Mouse (Mus musculus) c-Kit-positive CD71-positive TER-119-negative erythroid progenitor cells, embryonic 14.5 days (primary cell): ENCODE data around the gene Gprasp2.
"Not testable (repeated sequence)": the region's sequence is repeated elsewhere in the genome, so short reads cannot be mapped to it uniquely, and the experiment has no call there.

Source experiments
- DNase-seq: peaks from one replicate; pipeline ENCODE4 v3.0.0-alpha.2; 2013; ENCODE audit warnings: low read depth

Gprasp2 gene

DNA sequence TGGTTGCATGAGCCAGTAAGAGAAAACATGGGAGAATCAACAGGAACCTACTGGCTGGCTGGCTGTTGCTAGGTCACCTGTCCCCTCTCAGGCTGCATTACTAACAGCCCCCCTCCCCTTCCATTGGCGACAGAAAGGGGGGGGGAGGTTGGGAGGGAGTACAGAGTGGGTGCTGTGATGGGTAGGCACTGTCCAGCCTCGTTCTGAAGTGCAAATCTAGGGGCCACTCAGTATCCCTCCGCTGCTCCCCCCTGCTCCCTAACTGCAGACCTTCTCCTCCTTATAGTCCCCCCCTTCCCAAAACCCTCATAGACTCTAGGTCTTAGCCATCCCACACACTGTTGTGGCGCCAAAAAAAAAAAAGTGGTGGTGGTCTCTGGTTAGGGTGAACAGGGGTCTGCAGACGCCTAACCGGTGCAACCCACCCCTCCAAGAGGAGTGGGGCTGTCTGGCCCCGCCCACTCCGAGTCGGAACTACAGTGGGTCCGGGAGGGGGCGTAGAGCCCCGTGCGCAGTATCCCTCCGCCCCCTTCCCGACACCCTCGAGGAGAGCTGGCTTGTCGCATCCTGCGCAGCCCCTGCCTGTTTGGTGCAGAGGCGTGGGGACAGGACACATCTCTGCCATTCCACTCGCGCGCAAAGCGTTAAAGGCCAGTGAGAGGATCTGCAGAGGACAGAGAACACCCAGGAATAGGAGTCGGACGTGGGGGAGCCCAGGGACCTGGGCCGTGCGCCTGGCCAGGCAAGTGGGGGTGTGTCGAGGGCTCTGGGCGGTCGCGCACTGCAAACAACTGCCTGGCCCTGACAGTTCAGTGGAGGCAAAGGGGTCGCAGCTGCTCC, at the start of gene Gprasp2:
Gprasp2 (plus strand) TSS at position 514 of the 840 bp plus-strand sequence.
- DNase-seq: not testable (repeated sequence)

DNA sequence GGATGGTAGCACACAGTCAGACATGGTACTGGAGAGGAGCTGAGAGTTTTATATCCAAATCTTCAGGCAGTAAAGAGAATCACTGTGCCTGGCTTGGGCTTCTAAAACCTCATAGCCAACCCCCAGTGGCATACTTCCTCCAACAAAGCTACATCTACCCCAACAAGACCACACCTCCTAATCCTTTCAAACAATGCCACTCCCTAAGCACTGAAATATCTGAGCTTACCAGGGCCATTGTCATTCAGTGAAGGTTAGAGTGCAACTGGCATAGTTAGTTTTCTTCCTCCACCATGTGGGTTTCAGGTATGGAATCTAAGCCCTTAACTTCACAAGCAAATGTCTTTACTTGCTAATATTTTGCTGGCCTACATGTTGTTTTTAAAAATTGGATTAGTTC, 47.3 kb upstream of the Gprasp2 start:
- no peak for DNase-seq

DNA sequence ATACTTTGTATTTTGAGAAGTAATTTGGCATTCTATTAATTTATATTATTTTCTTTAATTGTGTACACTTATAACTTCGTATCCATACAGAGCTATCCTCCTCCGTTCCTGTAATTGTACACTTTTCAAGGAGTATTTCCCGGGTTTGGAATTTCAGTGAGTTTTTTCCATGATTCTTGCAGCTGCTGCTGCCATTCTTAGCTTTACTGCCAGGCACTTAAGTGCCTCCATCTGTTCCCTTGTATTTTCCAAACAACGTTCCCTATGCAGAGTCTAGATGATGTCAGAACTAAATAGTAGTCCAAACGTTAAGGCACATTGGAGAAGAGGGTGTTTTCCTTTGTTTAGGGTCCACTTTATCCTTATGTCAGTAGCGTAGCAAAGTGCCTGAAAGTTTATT, 46.5 kb upstream of the Gprasp2 start:
- no peak for DNase-seq

DNA sequence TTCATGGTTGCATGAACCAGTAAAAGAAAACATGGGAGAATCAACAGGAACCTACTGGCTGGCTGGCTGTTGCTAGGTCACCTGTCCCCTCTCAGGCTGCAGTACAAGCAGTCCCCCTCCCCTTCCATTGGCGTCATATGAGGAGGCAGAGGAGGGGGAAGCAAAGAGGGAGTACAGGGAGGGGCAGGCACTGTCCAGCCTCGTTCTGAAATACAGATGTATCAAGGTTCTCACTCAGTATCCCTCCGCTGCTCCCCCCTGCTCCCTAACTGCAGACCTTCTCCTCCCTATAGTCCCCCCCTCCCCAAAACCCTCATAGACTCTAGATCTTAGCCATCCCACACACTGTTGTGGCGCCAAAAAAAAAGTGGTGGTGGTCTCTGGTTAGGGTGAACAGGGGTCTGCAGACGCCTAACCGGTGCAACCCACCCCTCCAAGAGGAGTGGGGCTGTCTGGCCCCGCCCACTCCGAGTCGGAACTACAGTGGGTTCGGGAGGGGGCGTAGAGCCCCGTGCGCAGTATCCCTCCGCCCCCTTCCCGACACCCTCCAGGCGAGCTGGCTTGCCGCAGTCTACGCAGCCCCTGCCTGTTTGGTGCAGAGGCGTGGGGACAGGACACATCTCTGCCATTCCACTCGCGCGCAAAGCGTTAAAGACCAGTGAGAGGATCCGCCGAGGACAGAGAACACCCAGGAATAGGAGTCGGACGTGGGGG, 43.1 kb upstream of the Gprasp2 start:
- DNase-seq: not testable (repeated sequence)

DNA sequence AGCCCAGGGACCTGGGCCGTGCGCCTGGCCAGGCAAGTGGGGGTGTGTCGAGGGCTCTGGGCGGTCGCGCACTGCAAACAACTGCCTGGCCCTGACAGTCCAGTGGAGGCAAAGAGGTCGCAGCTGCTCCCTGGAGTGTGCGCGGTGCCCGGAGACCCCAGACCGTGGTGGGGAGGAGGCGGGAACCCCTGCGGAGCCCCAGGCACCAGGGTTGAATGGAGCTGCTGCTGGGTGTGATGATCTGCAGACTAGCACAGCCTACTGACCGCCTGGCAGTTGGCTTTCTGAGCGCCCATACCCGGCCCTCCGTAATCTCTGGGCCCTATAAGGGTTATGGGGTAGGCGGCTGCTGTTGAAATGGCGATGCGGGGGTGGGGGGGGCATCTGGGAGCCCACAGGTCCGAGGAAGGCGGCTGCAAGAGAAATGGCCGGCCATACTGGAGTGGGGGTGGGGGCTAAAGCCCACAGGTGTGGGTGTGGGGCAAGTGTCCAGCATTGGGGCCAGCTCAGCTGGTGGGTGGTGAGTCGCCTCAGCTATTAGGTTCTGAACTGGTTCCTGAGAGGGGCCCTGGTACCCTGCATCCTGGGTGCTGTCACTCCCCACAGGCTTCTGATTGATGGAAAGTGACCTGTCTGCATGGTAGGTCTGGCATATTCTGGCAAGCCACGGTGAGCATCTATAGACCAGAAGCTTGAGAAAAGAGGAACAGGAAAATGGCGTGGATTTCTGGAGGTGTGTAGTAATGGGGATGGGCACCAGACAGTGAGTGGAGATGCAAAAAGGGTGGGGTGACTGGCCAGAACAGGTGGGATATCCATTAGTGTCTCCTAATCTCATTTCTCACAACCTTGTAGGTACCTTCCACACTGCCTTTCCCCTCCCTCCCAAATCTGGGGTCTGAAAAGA, 42.3 kb upstream of the Gprasp2 start:
- DNase-seq: not testable (repeated sequence)

DNA sequence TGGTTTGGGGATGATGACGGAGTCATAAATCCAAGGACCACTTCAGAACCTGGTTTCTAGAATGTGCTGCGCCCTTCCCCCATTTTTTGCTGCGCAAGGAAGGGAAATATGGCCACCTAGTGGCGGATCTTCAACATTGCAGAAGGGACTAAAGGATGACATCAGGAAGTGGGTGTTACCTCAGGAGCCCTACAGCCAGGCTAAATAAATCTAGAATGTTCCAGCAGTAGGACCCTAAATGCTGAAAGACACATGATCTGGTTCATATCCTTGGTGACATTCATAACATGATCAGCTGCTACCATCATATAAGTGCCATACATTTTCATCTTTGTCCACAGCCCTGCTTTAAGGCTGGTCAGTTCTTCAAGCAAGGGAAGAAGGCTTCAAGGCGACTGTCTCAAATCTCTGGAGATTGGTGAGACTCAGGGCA, 41.6 kb upstream of the Gprasp2 start, which contains the start of gene Bhlhb9:
Bhlhb9 (plus strand) TSS at position 383 of the 433 bp plus-strand sequence.
- peak; percentile 29 for DNase-seq

DNA sequence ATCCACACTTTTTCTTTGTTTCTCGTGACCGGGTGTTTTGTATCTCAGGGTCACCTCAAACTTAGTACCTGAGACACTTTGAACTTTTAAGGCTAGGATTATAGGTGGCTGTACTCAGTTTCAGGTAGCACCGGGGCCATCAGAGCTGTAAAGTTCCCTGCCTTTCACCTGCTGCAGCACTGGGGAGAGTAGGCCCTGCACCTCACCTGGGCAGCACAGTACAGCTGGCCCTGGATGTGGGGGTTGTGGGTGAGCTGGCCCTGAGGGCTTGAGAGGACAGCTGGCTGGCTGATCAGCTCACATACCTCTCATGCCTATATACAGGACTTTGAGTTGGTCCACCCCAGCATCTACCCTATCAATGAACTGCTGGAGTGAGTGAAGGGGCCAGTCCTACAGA, 34.7 kb upstream of the Gprasp2 start:
- DNase-seq: no peak

DNA sequence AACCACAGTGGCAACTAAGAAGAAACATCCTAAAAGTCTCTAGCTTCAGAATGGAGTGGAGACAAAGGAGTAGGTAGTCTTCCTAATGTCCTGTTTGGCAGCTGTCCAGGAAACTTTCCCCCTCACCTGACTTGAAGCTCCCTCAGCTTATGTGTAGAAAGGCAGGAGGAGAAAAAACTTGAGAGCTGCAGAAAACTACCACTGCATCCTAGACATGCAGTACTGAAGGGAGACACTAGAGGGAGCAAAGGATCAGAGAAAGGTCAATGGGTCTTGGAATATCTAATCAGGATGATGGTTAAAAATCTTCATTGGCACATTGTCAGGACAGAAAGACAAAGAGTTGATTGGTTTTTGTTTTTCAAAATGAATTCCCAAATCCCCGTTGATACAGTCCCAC, 33.1 kb upstream of the Gprasp2 start:
- peak; percentile 22 for DNase-seq

DNA sequence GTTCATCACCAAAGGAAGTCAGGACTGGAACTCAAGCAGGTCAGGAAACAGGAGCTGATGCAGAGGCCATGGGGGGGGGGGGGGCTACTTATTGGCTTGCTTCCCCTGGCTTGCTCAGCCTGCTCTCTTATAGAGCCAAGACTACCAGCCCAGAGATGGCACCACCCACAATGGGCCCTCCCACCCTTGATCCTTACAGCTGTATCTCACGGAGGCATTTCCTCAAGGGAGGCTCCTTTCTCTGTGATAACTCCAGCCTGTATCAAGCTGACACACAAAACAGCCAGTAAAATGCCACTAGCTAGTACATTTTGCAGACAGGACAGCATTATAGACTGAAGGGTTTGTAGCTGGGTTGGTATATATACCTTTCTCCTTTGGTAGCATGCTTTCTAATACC, 2.9 kb upstream of the Gprasp2 start:
- not testable (repeated sequence) for DNase-seq

DNA sequence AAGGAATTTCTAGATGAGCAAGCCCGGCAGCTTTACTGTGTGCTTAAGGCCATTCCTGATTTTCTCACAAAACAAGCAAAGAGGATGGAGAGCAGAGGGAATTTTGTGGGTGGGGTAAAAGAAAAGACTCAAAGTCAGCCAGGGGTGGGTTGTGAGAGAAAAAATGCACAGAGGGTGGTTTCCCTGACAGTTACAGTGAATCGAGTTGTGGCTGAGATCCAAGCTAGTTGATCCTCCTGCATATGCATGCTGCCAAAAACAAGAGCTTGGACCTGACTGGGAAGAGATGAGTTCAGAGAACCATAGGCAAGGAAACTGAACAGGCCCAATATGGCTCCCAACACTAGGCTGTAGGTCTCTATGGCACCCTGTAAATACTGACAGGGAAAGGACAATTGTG, 938 bp upstream of the Gprasp2 start:
- DNase-seq: no peak

DNA sequence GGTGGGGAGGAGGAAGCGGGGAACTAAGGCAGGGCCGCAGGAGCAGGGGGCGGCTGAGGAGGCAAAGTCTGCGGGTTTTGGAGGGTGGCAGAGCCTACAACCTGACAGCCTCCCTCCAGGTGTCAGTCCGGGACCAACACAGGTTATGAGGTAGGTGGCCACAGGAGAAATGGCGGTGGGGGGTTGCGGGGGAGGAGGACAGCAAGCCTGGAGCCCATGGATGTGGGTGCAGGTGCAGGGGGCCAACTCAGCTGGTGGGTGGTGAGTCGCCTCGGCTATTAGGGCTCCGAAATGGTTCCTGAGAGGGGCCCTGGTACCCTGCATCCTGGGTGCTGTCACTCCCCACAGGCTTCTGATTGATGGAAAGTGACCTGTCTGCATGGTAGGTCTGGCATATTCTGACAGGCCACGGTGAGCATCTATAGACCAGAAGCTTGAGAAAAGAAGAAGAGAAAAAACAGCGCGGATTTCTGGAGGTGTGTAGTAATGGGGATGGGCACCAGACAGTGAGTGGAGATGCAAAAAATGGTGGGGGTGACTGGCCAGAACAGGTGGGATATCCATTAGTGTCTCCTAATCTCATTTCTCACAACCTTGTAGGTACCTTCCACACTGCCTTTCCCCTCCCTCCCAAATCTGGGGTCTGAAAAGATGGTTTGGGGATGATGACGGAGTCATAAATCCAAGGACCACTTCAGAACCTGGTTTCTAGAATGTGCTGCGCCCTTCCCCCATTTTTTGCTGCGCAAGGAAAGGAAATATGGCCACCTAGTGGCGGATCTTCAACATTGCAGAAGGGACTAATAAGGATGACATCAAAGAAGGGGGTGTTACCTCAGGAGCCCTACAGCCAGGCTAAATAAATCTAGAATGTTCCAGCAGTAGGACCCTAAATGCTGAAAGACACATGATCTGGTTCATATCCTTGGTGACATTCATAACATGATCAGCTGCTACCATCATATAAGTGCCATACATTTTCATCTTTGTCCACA, 860 bp downstream of the Gprasp2 start:
- DNase-seq: not testable (repeated sequence)

DNA sequence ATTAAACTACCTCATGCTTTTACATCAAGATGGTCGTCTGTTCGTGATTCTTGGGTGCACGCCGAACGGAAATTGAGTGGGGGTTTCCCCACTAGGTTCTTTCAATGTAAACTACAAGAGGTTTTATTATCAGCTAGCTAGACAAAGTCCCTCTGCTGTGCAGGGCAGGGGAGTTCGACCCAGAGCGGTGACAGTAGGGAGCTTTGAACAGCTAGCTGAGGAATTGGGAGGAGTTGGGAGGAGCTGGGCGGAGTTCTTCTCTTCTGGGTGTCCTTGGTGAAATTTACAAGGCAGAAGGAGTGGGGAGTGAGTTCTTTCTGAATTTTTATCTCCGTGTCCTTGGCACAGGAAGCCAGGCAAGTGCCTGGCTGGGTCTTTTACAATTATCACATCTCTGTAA, 28.0 kb downstream of the Gprasp2 start:
- DNase-seq: not testable (repeated sequence)

DNA sequence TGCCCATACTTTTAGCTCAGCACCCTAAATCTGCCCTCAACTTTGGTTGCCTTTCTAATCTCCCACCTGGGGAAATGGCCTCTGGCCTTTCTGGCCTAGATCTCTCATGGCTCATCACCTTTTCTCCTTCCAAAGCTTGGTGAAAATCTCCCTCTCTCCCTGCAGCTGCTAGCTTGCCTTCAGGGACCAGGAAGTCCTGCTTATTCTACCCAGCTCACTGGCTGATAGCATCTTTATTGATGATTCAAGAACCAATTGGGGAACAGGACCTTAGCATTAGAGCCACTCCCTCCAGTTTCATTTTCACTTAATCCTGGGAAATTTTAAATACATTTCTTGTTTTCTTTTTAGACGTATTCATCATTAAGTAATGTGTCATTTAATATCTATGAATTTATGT, 37.8 kb downstream of the Gprasp2 start:
- DNase-seq: no peak

DNA sequence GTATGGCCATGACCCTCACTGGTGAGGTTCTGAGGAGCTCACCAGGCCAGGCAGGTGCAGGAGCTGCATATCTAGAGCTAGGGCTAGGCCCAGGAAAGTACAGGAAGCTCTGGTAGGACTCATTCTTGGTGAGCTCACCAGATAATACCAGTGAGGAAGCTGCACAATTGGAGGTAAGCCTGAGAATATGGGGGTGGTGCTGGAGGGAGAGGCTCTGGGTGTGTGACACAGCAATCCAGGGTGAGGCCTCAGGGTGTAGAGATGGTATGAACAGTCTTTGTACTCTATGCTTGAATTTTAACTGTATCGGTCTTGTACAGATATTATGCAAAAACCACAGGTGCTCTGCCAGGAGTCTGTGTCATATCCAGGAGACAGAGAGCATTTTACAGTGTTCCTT, 40.8 kb downstream of the Gprasp2 start:
- DNase-seq: no peak

DNA sequence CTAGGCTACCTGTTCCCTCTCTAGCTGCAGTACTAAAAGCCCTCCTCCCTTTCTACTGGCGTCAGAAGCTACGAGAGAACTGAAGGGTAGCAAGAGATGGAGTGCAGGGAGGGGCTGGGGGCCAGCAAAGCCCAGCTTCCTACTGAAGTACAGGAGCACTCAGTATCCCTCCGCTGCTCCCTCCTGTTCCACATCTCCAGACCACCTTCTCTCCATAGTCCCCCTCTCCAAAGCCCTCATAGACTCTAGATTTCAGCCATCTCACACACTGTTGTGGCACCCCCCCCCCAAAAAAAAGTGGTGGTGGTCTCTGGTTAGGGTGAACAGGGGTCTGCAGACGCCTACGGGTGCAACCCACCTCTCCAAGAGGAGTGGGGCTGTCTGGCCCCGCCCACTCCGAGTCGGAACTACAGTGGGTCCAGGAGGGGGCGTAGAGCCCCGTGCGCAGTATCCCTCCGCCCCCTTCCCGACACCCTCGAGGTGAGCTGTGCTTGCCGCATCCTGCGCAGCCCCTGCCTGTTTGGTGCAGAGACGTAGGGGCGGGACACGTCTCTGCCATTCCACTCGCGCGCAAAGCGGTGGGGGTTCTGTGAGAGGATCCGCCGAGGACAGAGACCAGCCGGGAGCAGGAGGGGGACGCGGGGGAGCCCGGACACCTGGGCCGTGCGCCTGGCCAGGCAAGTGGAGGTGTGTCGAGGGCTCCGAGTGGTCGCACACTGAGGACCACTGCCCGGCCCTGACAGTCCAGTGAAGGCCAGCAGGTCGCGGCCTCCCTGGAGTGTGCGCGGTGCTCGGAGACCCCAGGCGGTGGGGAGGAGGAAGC, 46.8 kb downstream of the Gprasp2 start:
- DNase-seq: no peak

DNA sequence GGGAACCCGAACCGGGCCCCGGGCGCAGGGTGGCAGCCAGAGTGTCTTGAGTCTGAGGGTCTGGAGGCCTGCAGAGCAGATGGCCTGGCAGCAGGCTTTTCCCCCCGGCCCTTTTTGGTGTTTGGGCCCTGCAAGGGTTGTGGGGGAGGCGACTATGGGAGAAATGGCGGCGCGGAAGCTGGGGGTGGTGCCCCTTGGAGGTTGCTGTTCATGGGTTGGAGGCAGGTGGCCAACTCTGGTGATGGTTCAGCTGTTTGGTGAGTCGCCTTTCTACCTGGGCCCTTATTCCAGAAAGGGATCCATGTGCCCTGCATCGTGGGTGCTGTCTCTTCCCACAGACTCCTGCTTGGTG, 47.4 kb downstream of the Gprasp2 start:
- no peak for DNase-seq
